Mouse (Mus musculus): ENCODE measurements at regions not wholly inside any gene's neighbourhood (a gene's known extent, or its start where the extent isn't known, plus 50 kb on each side); places are given as distances from the start of the nearest gene placed in this dataset.

- H3K9ac ChIP-seq, result no peak overlapping the region
- no peaks in the 10 kb centered on the region for H3K9me3 ChIP-seq (replicated peaks)
- H3K27me3 ChIP-seq, result no peaks in the 10 kb centered on the region
- H3K4me2 ChIP-seq, result no peak overlapping the region
- no peak overlapping the region for H3K4me3 ChIP-seq
- H3K27ac ChIP-seq, result no peak overlapping the region
- no peak for ATAC-seq
- H3K36me3 ChIP-seq (ENCODE audit: poor library complexity, severe bottlenecking), result no peaks in the 10 kb centered on the region
- 91% methylated on average over 8 of the region's 8 CpGs for WGBS
- H3K4me1 ChIP-seq, result no peaks in the 10 kb centered on the region
These were observed 91.4 kb upstream of the Ctnnb1 start for GRCm38 (mm10) chr9:120837431-120838150.

GRCm38 (mm10) chr9:120843753-120844152, 85.3 kb upstream of the Ctnnb1 start:
- 79% methylated on average over 8 of the region's 8 CpGs for WGBS
- Histone ChIP-seq H3K4me2 (no peak overlapping the region), H3K27me3 (no peaks in the 10 kb centered on the region), H3K4me1 (no peaks in the 10 kb centered on the region), H3K9ac (no peak overlapping the region), H3K27ac (no peak overlapping the region), H3K36me3 (ENCODE audit: poor library complexity, severe bottlenecking) (no peaks in the 10 kb centered on the region), H3K9me3 (replicated peaks) (no peaks in the 10 kb centered on the region), H3K4me3 (no peak overlapping the region)
- no peak for ATAC-seq

- Histone ChIP-seq H3K9me3 (replicated peaks) (no peaks in the 10 kb centered on the region), H3K4me3 (no peak overlapping the region), H3K4me1 (no peaks in the 10 kb centered on the region), H3K27ac (no peak overlapping the region), H3K36me3 (ENCODE audit: poor library complexity, severe bottlenecking) (no peaks in the 10 kb centered on the region), H3K27me3 (no peaks in the 10 kb centered on the region), H3K9ac (no peak overlapping the region), H3K4me2 (no peak overlapping the region)
- 81% methylated on average over 10 of the region's 10 CpGs for WGBS
- no peak for ATAC-seq
These were observed 83.5 kb upstream of the Ctnnb1 start for GRCm38 (mm10) chr9:120845538-120845937.

- WGBS, result 87% methylated on average over 5 of the region's 5 CpGs
- Histone ChIP-seq H3K36me3 (ENCODE audit: poor library complexity, severe bottlenecking) (no peaks in the 10 kb centered on the region), H3K4me3 (no peak overlapping the region), H3K27ac (no peak overlapping the region), H3K9me3 (replicated peaks) (no peaks in the 10 kb centered on the region), H3K9ac (no peak overlapping the region), H3K4me2 (no peak overlapping the region), H3K4me1 (no peaks in the 10 kb centered on the region), H3K27me3 (no peaks in the 10 kb centered on the region)
- ATAC-seq, result no peak
These were observed 81.4 kb upstream of the Ctnnb1 start for GRCm38 (mm10) chr9:120847649-120848048.

- H3K36me3 ChIP-seq (ENCODE audit: poor library complexity, severe bottlenecking), result no peaks in the 10 kb centered on the region
- H3K9me3 ChIP-seq (replicated peaks), result no peaks in the 10 kb centered on the region
- no peak overlapping the region for H3K9ac ChIP-seq
- H3K4me3 ChIP-seq, result no peak overlapping the region
- ATAC-seq, result no peak
- WGBS, result 35% methylated on average over 2 of the region's 2 CpGs
- H3K27me3 ChIP-seq, result no peaks in the 10 kb centered on the region
- H3K4me2 ChIP-seq, result no peak overlapping the region
- no peaks in the 10 kb centered on the region for H3K4me1 ChIP-seq
- no peak overlapping the region for H3K27ac ChIP-seq
These were observed 80.1 kb upstream of the Ctnnb1 start for GRCm38 (mm10) chr9:120848962-120849361.

- no peaks in the 10 kb centered on the region for H3K36me3 ChIP-seq (ENCODE audit: poor library complexity, severe bottlenecking)
- ATAC-seq, result no peak
- no peaks in the 10 kb centered on the region for H3K9me3 ChIP-seq (replicated peaks)
- WGBS, result 81% methylated on average over 5 of the region's 5 CpGs
- no peak overlapping the region for H3K27ac ChIP-seq
- peaks cover 5% of the 10 kb centered on the region; the same call in 1 of the 2 replicates for H3K4me1 ChIP-seq
- no peak overlapping the region for H3K4me3 ChIP-seq
- H3K9ac ChIP-seq, result no peak overlapping the region
- H3K27me3 ChIP-seq, result no peaks in the 10 kb centered on the region
- H3K4me2 ChIP-seq, result no peak overlapping the region
These were observed 78.9 kb upstream of the Ctnnb1 start for GRCm38 (mm10) chr9:120850092-120850491.

- Histone ChIP-seq H3K27ac (no peak overlapping the region), H3K9ac (no peak overlapping the region), H3K4me1 (peaks cover 15% of the 10 kb centered on the region; the same call in 1 of the 2 replicates), H3K4me2 (no peak overlapping the region), H3K27me3 (no peaks in the 10 kb centered on the region), H3K4me3 (no peak overlapping the region), H3K9me3 (replicated peaks) (no peaks in the 10 kb centered on the region), H3K36me3 (ENCODE audit: poor library complexity, severe bottlenecking) (no peaks in the 10 kb centered on the region)
- WGBS, result 93% methylated on average over 5 of the region's 5 CpGs
- no peak for ATAC-seq
These were observed 77.1 kb upstream of the Ctnnb1 start for GRCm38 (mm10) chr9:120851914-120852313.

- H3K4me1 ChIP-seq, result peaks cover 15% of the 10 kb centered on the region; the same call in 1 of the 2 replicates
- ATAC-seq, result no peak
- no peaks in the 10 kb centered on the region for H3K9me3 ChIP-seq (replicated peaks)
- H3K9ac ChIP-seq, result no peak overlapping the region
- no peaks in the 10 kb centered on the region for H3K36me3 ChIP-seq (ENCODE audit: poor library complexity, severe bottlenecking)
- no peak overlapping the region for H3K4me3 ChIP-seq
- 82% methylated on average over 6 of the region's 6 CpGs for WGBS
- H3K27me3 ChIP-seq, result no peaks in the 10 kb centered on the region
- no peak overlapping the region for H3K27ac ChIP-seq
- H3K4me2 ChIP-seq, result no peak overlapping the region
These were observed 76.4 kb upstream of the Ctnnb1 start for GRCm38 (mm10) chr9:120852572-120852971.

- Histone ChIP-seq H3K9ac (no peak overlapping the region), H3K36me3 (ENCODE audit: poor library complexity, severe bottlenecking) (no peaks in the 10 kb centered on the region), H3K9me3 (replicated peaks) (no peaks in the 10 kb centered on the region), H3K4me3 (no peak overlapping the region), H3K4me2 (no peak overlapping the region), H3K27me3 (no peaks in the 10 kb centered on the region), H3K27ac (no peak overlapping the region), H3K4me1 (peaks cover 15% of the 10 kb centered on the region; the same call in 1 of the 2 replicates)
- 92% methylated on average over 8 of the region's 8 CpGs for WGBS
- ATAC-seq, result no peak
These were observed 75.9 kb upstream of the Ctnnb1 start for GRCm38 (mm10) chr9:120853032-120853597.

- ATAC-seq, result no peak
- Histone ChIP-seq H3K4me3 (no peak overlapping the region), H3K27ac (no peak overlapping the region)
These were observed 74.7 kb upstream of the Ctnnb1 start for GRCm38 (mm10) chr9:120854351-120854750.

GRCm38 (mm10) chr9:120855293-120856050, 73.5 kb upstream of the Ctnnb1 start:
- Histone ChIP-seq H3K9ac (no peak overlapping the region), H3K36me3 (ENCODE audit: poor library complexity, severe bottlenecking) (no peaks in the 10 kb centered on the region), H3K4me1 (peaks cover 15% of the 10 kb centered on the region; the same call in 1 of the 2 replicates), H3K4me3 (no peak overlapping the region), H3K27ac (peak overlapping the region; percentile 70), H3K4me2 (no peak overlapping the region), H3K27me3 (no peaks in the 10 kb centered on the region), H3K9me3 (replicated peaks) (no peaks in the 10 kb centered on the region)
- 29% methylated on average over 3 of the region's 3 CpGs for WGBS
- peak; percentile 91 for ATAC-seq

More at GRCm38 (mm10) chr9:120854351-120854750, 74.7 kb upstream of the Ctnnb1 start:
- H3K4me2 ChIP-seq, result no peak overlapping the region
- 54% methylated on average over 7 of the region's 7 CpGs for WGBS
- no peaks in the 10 kb centered on the region for H3K9me3 ChIP-seq (replicated peaks)
- peaks cover 15% of the 10 kb centered on the region; the same call in 1 of the 2 replicates for H3K4me1 ChIP-seq
- H3K27me3 ChIP-seq, result no peaks in the 10 kb centered on the region
- H3K36me3 ChIP-seq (ENCODE audit: poor library complexity, severe bottlenecking), result no peaks in the 10 kb centered on the region
- H3K9ac ChIP-seq, result no peak overlapping the region

GRCm38 (mm10) chr9:120857849-120858510, 71.0 kb upstream of the Ctnnb1 start:
- no peak overlapping the region for H3K4me2 ChIP-seq
- H3K9me3 ChIP-seq (replicated peaks), result no peaks in the 10 kb centered on the region
- WGBS, result 91% methylated on average over 6 of the region's 6 CpGs
- no peak overlapping the region for H3K4me3 ChIP-seq
- H3K36me3 ChIP-seq (ENCODE audit: poor library complexity, severe bottlenecking), result no peaks in the 10 kb centered on the region
- H3K4me1 ChIP-seq, result peaks cover 34% of the 10 kb centered on the region
- ATAC-seq, result no peak
- no peak overlapping the region for H3K27ac ChIP-seq
- H3K9ac ChIP-seq, result no peak overlapping the region
- H3K27me3 ChIP-seq, result no peaks in the 10 kb centered on the region

Data from forebrain, embryonic 13.5 days (tissue).